Mouse (Mus musculus) hematopoietic stem cell, adult 5-6 weeks (primary cell): ENCODE data around the gene Cd99l2. TPM values are rescaled to one million over a fixed set of nuclear protein-coding genes. Genes with fewer than 3 reads are reported as not detected.
A peak's percentile ranks its signal among the peaks of the same experiment; 100 is the strongest.

Source experiments
- ATAC-seq, 2 experiments: fragments of 125-278 bp in 1 of 2; replicated peaks in 1 of 2; 2 replicates each; pipeline ENCODE4 v1.8.0; 2016 to 2017; ENCODE audit warnings: inconsistent platforms in 2 of 2, mild to moderate bottlenecking in 2 of 2, moderate number of reproducible peaks in 2 of 2, low read depth in 1 of 2, moderate TSS enrichment in 1 of 2; ENCODE audit not compliant: low FRiP score in 2 of 2, poor library complexity in 2 of 2, severe bottlenecking in 2 of 2, insufficient read depth in 1 of 2, low TSS enrichment in 1 of 2
- total RNA-seq: library from RNA; stranded (forward); fragments of 172-1452, 232-1000 nt; gene quantifications from 2 replicates; pipeline ENCODE4 v1.2.3, GENCODE M21; 2017

Gene Cd99l2
- total RNA-seq, 1 experiment from 2014 or later = 14.3 TPM

GRCm38 (mm10) chrX:71413616-71414015, 79.0 kb downstream of the Cd99l2 start:
- no peak for ATAC-seq

GRCm38 (mm10) chrX:71412776-71413175, 79.9 kb downstream of the Cd99l2 start:
- no peak for ATAC-seq

- ATAC-seq = no peak
Measured at GRCm38 (mm10) chrX:71408386-71408785, 84.3 kb downstream of the Cd99l2 start.

GRCm38 (mm10) chrX:71406290-71406689, 86.4 kb downstream of the Cd99l2 start:
- no peak for ATAC-seq

- ATAC-seq = no peak
Measured at GRCm38 (mm10) chrX:71396326-71396725, 96.3 kb downstream of the Cd99l2 start.

- ATAC-seq = peak; percentile 53 to 68; a peak in 1 of 4 replicates
Measured at GRCm38 (mm10) chrX:71381571-71381970, 111.1 kb downstream of the Cd99l2 start.

GRCm38 (mm10) chrX:71378435-71378834, 114.2 kb downstream of the Cd99l2 start:
- ATAC-seq = no peak

GRCm38 (mm10) chrX:71376781-71377180, 115.9 kb downstream of the Cd99l2 start:
- ATAC-seq = no peak

Other genes starting within 250 kb of the Cd99l2 start
- gene Mtmr1, start 128.1 kb downstream of the Cd99l2 start, total RNA-seq = 34.0 and 40.0 TPM in 2 replicates
- 175 and 301 TPM in 2 replicates for gene Hmgb3, start 63.1 kb upstream of the Cd99l2 start, total RNA-seq
- 0.13 TPM in 1 of 2 replicates, not detected in the other for gene Gpr50, start 170.8 kb upstream of the Cd99l2 start, total RNA-seq